Mouse (Mus musculus): Measurements from ENCODE around the gene Zfp639. TPM values are rescaled to one million over a fixed set of nuclear protein-coding genes. Genes with fewer than 3 reads are reported as not detected.

The Zfp639 gene
- total RNA-seq, 2 experiments from 2014 or later = 28.7 to 32.4 TPM

DNA sequence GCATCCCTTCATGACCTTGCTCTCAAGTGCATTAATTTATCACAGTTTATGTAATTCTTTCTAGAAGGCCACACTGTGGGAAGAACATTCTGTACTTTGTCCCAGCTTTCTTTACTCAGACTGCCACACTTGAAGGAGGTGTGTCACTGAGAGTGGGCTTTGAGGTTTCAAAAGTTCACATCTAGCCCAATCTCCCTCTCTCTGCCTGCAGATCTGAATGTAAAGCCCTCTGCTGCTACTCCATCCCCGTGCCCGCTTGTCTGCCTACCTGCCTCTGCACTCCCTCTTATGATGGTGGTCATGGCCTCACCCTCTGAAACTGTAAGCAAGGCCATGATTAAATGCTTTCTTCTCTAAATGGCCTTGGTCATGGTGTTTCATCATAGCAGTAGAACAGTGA is 9.7 kb upstream of the Zfp639 start:
- no peak for DNase-seq (ENCODE audit: low spot score)

DNA sequence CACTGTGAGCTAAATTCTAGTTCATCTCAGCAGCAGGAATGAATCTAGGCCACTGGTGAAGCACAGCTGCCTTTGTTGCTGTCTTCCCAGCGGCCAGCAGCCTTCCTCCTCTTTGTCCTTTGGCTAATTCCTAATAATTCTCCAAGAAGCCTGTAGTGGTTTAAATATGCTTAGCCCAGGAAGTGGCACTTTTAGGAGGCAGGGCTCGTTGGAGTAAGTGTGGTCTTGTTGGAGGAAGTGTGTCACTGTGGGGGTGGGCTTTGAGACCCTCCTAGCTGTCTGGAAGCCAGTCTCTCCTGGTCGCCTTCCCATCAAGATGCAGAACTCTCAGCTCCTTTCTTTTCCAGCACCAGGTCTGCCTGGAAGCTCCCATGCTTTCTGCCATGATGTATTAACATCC is 4.2 kb upstream of the Zfp639 start:
- no peak for DNase-seq (ENCODE audit: low spot score)

DNA sequence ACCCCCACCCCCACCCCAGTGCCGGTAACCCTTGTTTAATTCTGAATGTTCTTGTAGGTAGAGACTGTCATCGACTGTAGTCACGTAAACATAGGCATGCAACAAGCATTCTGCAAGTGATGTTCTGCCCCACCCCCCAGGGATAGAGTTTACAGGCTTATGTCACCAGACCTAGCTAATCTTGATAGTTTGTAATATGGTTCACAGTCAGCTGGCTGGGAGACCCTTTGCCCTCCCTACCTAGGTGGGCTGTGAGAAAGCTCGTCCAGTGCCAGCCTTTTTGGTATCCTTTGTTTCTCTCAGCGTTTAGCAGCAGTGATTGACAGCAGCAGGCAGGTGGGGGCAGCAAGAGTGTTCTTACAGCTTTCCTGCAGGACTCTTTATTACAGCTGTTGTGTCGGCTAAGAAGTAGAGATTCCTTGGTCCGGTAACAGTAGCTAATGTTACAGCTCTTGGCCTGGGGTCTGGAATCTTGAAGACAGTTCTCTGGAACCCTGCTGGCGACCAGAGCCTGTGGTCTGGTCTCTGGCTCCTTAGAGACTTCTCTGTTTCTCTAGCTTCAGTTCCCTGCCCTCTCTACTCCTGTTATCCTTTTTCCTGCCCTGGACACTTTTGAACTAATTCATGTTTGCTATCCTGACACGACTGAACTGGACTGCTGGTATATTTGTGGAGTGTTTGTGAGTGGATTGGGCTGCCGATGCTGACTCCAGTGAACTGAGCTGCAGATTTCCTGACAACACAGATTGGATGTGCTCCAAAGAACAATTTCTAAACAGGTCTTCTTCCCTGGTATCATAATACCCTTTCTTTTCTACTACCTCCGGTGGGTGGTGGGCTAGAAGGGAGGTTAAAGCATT is 3.5 kb upstream of the Zfp639 start:
- DNase-seq (ENCODE audit: low spot score) = no peak

DNA sequence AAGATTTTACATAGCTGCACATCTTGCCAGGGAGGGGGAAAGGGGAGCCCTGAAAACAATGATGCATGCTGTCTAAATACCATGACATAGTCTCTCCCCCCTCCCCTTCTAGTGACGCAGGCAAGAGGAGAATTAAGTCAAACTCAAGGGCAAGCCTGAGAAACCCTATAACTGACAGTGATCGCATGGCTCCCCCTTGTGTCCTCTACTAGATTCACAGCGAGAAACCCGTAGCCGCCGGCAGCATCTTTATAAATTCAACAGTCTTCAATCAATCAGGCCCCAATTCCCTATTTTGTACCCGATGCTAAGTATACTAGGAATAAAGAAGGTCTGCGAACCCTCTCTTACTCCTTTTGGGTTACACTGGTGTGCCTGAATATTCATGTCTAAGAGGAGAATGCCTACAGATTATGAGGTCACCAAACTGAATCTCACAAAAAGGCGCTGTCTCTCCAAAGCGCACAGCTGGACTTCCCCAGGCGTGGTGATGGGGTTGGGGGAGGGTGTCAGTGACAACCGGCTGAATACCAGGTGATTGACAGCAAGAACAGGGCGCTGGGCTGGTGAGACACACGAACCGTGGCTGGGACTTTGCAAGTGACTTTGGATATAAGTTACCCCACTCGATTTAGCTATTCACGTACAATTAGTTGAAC is 1.3 kb upstream of the Zfp639 start:
- peak; percentile 68 for DNase-seq (ENCODE audit: low spot score)

DNA sequence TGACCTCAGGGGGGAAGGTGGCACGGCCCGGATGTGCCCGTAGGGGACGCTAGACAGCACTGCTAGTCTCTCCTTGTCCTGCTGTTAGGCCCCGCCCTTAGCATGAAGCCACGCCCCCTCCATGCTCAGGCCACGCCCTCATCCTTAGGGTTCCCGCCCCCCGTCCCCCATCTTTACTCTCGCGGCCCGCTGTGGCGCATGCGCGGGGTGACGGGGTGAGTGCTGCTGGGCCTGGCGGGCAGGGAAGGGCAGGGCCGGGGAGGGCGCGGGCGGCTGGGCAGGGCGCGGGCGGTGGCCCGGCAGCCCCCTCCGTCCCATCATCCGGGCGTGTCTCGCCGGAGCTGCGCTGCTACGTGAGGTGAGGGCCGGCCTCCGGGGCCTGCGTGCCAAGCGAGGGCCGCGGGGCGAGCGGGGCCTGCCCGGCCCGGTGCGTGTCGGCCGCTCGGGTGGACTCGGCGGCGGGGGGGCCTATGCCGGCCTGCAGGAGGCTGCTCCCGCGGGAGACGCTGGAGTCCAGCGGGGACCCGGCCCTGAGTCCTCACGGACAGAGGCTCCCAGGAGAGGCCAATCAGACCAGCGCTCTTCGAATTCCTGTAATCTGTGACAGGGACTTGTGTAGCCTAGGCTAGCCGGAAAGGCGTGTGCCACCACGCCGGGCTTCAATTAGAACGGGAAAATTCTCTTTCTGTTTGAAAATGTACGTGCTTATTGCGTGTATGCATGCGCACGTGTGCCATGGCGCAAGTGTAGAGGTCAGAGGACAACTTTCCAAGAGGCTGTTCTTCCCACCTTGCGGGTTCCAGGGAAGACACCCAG is 524 bp downstream of the Zfp639 start:
- DNase-seq (ENCODE audit: low spot score) = peak; percentile 96

DNA sequence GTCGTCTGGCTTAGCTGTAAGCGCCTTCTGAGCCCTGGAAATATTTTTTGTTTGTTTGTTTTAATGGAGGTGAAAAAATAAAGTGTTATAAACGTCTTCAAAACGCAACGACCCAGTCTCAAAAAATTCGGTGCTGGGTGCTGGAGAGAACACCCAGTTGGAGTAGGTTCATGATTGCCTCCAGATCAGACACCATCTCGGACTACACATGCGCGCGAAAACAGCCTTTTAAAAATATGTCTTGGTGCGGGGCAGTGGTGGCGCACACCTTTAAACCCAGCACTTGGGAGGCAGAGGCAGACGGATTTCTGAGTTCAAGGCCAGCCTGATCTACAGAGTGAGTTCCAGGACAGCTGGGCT is 1.1 kb downstream of the Zfp639 start:
- peak; percentile 19 for DNase-seq (ENCODE audit: low spot score)

DNA sequence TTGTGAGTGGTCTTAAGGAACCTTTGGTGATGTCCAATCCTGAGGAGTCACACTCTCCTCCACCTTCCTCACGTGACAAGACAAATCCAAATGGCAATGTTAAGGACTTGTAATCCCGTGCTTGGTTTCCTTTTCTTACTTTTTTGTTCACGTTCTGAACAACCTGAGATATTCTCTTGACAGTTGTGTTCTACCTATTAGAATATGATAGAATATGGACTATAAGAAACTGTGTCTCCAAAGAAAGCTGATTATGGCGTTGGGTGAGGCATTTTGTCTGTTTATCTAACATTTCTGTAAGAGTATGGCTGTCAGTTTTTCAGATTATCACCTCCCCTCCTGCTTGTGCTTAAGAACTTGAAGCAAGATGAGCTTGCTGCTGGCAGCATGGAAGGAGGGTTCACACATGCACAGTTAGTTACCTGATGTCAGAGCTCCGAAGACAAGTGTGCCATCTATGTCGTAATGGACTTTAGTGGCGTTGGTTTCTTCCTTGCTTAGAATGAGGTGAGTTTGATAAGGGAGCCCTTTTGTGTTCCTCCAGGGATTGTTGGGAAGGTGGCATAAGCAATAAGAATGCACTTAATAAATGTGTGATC is 2.7 kb downstream of the Zfp639 start:
- no peak for DNase-seq (ENCODE audit: low spot score)

DNA sequence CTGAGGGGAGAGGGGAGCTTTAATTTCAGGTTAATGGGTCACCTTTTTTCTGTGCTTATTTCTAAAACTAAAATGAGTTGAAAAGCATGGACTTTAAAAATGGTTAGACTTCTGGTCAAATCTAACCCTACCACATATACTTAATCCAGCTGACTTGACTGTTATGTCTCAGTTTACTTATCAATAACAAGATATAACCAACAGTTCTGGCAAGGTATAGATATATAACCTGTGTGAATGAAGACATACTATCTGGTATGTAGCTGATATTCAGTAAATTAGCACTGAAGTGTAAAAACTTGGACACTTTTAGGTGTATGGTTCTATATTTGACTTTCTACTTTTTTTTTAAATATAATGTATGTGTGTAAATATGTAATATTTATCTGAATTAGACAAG is 3.5 kb downstream of the Zfp639 start:
- DNase-seq (ENCODE audit: low spot score) = no peak

DNA sequence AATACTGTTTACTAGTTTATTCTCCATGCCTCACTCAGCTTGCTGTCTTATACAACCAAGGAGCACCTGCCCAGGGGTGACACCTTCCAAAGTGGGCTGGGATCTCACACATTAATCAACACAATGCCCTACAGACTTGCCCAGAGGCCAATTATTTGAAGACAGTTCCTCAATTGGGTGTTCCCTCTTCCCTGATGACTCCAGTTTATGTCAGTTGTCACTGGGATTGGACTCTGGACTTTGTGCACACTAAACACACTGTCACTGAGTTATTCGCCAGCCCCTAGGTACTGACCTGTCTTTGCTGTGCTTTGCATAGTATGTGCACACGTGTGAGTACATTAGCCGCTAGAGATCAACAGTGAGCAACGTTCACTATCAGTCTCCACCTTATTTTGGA is 17.1 kb downstream of the Zfp639 start:
- DNase-seq (ENCODE audit: low spot score) = no peak

DNA sequence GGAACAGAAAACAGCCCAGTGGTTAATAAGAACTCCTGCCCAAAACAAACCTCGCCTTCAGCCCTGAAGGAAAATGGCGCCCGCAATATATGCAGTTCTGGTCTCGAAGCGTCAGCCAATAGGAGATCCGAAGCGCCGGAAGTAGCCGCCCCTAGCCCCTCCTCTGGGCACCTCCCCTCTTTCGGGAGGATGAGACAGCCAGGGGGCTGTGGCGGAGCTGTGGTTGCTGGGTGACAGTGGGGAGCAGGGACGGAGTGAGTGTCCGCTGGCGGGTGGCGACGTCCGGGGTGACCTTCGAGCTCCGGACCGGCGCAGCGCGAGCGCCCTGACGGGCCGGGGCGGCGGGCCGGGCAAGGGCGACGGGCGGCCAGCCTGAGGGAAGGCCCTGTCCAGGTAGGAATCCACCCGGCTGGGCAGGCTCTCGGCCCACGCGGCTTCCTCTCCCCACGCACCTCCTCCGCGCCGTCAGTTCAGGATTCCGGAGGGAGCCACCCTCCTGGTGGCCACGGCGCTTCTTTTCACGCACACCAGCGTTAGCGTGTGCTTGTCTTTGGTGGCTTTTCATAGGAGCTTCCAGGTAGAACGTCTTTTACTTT is 19.3 kb downstream of the Zfp639 start, which contains the start of gene Mfn1:
Mfn1 (plus strand) TSS at position 163 of the 596 bp plus-strand sequence.
- peak; percentile 96 for DNase-seq (ENCODE audit: low spot score)

DNA sequence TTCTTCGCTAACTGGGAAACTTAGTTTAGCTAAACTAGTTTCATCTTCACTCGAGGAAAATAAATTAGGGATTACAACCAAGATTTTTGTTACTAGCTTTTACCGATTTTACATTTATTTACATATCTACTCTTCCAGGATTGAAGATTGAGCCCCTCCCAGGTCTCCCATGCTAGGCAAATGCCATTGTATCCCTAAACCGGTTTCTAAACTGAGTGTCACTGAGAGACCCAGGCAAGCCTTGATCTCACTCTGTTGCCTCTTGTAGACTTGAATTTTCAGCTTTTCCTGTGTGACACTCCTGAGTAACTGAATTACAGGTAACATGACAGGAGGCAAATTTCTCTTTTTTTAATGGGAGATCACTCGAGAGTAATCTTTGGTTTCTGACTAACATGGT is 20.0 kb downstream of the Zfp639 start:
- DNase-seq (ENCODE audit: low spot score) = no peak

DNA sequence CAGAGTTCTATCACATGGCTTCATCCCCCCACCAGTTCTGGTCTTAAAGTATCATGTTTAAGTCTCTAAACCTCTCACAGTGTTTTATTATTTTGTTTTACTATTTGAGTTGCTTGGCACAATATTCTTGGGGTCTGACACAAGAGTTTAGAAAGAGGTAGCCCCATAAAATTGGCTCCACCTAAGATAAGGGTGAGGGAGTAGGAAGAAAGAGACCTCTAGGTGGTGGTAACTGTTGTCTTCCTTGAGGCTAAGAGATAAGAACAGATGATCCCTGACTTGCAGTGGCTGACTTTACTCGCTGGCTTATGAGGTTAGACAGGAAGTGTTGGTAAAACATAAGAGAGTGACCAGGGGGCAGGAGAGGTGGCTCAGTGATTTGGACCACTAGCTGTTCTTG is 25.6 kb downstream of the Zfp639 start:
- DNase-seq (ENCODE audit: low spot score) = no peak

DNA sequence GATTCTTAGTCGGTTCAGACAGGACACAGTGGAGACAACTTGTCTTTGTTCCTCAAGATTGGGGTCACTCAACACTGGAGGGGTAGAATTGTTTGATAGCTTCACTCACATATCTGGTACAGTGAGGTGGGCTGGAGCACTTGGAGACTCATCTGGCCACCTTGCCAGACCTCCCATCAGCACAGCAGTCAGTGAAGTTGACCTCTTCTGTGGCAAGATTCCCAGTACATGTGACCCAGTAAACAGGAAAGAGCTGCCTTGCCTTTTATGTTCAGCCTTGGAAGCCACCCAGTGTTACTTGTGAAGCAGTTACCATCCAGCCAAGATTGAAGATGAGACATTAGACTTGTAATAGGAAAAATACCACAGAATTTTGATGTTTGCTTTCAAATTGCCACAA is 27.5 kb downstream of the Zfp639 start:
- DNase-seq (ENCODE audit: low spot score) = peak; percentile 91

DNA sequence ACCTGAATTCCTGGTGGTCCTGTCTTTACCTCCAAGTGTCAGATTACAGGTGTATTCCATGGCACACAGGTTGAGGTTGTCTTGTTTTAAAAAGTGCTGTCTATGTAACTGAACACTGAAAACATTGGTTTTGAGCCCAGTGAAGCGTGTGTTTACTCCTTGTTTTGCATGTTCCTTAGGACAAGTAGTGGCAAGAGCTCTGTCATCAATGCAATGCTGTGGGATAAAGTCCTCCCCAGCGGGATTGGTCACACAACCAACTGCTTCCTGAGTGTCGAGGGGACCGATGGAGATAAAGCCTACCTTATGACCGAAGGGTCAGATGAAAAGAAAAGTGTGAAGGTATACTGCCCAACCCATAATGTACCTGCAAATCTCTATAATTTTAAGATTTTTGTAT is 28.0 kb downstream of the Zfp639 start:
- DNase-seq (ENCODE audit: low spot score) = no peak

DNA sequence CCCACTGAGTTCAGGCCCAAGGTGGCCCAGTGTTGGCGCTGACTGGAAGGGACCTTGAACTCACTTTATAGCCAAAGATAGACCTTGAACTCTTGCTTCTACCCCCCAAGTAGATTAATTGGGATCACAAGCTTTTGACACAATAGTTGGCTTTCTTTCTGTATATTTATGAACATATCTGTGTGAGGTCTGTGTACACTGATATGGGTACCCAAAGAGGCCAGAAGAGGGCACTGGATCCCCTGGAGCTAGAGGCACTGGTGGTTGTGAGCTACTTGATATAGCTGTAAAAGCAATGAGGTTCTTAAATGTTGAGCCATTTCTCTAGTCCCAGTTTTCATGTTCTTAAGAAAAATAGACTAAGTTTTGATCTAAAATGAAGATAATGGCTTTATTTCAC is 43.0 kb downstream of the Zfp639 start:
- no peak for DNase-seq (ENCODE audit: low spot score)

DNA sequence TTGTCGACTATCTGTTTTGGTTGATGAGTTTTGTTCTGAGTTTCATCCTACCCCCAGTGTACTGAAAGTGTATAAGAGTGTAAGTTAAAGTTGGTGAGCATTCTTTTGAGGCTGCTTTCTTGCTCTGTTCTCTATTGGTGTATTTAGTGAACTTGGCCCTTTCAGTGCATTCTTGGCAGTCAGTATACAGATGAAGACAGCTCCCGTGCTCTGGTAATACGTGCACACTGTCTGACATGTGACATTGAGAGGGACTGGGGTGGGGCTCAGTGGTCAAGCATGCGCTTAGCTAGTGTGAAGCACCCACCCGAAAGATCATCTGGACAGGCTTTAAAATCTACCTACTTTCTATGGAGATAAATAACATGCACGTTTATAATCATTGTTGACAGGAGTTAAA is 53.3 kb downstream of the Zfp639 start:
- no peak for DNase-seq (ENCODE audit: low spot score)

Other genes starting within 250 kb of the Zfp639 start
- gene Zmat3, start 144.2 kb upstream of the Zfp639 start, total RNA-seq (2021) = 1 to 10 TPM; 7.4 to 7.8 TPM
- gene Pik3ca, start 112.6 kb upstream of the Zfp639 start, total RNA-seq (2021) = 10 to 100 TPM; 45.9 to 48.8 TPM
- under 1 TPM in 1 of 2 experiments, not detected in 1; 0.17 TPM for gene Kcnmb3, start 18.0 kb upstream of the Zfp639 start, total RNA-seq (2021)
- gene Mfn1, start 19.2 kb downstream of the Zfp639 start, total RNA-seq (2021) = 100 to 1,000 TPM; 222 to 257 TPM
- gene Gnb4, start 106.3 kb downstream of the Zfp639 start, total RNA-seq (2021) = 1 to 10 TPM; 3.4 to 5.5 TPM
- 10 to 100 TPM; 14.3 to 14.7 TPM for gene Actl6a, start 196.0 kb downstream of the Zfp639 start, total RNA-seq (2021)
- 100 to 1,000 TPM; 575 to 650 TPM for gene Ndufb5, start 226.7 kb downstream of the Zfp639 start, total RNA-seq (2021)
- gene Mrpl47, start 227.3 kb downstream of the Zfp639 start, total RNA-seq (2021) = 10 to 100 TPM; 24.5 to 26.9 TPM

Measured in gastrocnemius, adult 18-20 months (tissue).